Mouse (Mus musculus) heart, postnatal 0 days (tissue): ENCODE data around the gene Armh2. TPM values are rescaled to one million over a fixed set of nuclear protein-coding genes. Genes with fewer than 3 reads are reported as not detected.

Source experiments
- ATAC-seq: fragments of 200-750 bp; cut with Nextera tagmentation; 2 replicates; pipeline ENCODE4 v1.8.0; 2017; ENCODE audit warnings: low read depth, moderate number of reproducible peaks, moderate library complexity; ENCODE audit not compliant: insufficient read depth
- DNase-seq: peaks from one replicate; pipeline ENCODE4 v3.0.0-alpha.2; 2016; ENCODE audit warnings: low spot score
- H3K27ac ChIP-seq: fragments of 300-500 bp; sonication (generic); 2 replicates; pipeline ENCODE4 v1.5.1; 2014; ENCODE audit warnings: low read depth, mild to moderate bottlenecking
- H3K27me3 ChIP-seq: fragments of 300-500 bp; sonication (generic); 2 replicates; pipeline ENCODE4 v1.6.1; 2014; ENCODE audit warnings: low read length, mixed read lengths; ENCODE audit not compliant: control insufficient read depth, insufficient read depth
- H3K36me3 ChIP-seq: fragments of 300-500 bp; sonication (generic); replicated peaks from 2 replicates; pipeline ENCODE4 v1.6.1; 2014; ENCODE audit warnings: low read length, mixed read lengths; ENCODE audit not compliant: control insufficient read depth, insufficient read depth
- H3K4me1 ChIP-seq: fragments of 300-500 bp; sonication (generic); 2 replicates; pipeline ENCODE4 v1.6.1; 2014; ENCODE audit warnings: antibody characterized with exemption; ENCODE audit not compliant: control insufficient read depth, insufficient read depth
- H3K4me2 ChIP-seq: fragments of 300-500 bp; sonication (generic); 2 replicates; pipeline ENCODE4 v1.6.1; 2014; ENCODE audit warnings: low read depth, mild to moderate bottlenecking, low read length, moderate library complexity
- H3K4me3 ChIP-seq: fragments of 300-500 bp; sonication (generic); 2 replicates; pipeline ENCODE4 v1.5.1; 2014; ENCODE audit warnings: low read depth, low read length
- H3K9ac ChIP-seq: fragments of 300-500 bp; sonication (generic); replicated peaks from 2 replicates; pipeline ENCODE4 v1.6.1; 2014; ENCODE audit warnings: low read depth, low read length, mixed read lengths
- H3K9me3 ChIP-seq: fragments of 300-500 bp; sonication (generic); replicated peaks from 2 replicates; pipeline ENCODE4 v1.6.1; 2016; ENCODE audit warnings: low read length; ENCODE audit not compliant: control insufficient read depth
- CTCF ChIP-seq: IDR thresholded peaks from 2 replicates; pipeline ENCODE4 v1.5.1; 2016; ENCODE audit warnings: antibody characterized with exemption, control low read depth, low read depth
- EP300 ChIP-seq: IDR thresholded peaks from 2 replicates; pipeline ENCODE4 v1.6.1; 2016; ENCODE audit warnings: antibody characterized with exemption, low read depth
- WGBS: fragments of 180-500 bp; shearing (Covaris S2); extraction: QIAGEN DNeasy Blood & Tissue Kit; methylation state at CpG from one replicate; pipeline ENCODE4 v1.1.7; 2014; 5-methylcytosine and 5-hydroxymethylcytosine counted together
- polyA plus RNA-seq: library from polyadenylated mRNA; unstranded; fragments of >200 nt; fragmentation: Nextera tagmentation; extraction: Ambion mirVana; gene quantifications from 2 replicates; pipeline ENCODE4 v1.2.1, GENCODE M21; 2015
- total RNA-seq: library from RNA; depleted of rRNA; stranded (reverse); fragments of >200 nt; gene quantifications from 2 replicates; pipeline ENCODE4 v1.2.3, GENCODE M21; 2014; ENCODE audit warnings: low replicate concordance

Gene Armh2
- total and polyA plus RNA-seq, 2 experiments from 2014 or later: not detected

DNA sequence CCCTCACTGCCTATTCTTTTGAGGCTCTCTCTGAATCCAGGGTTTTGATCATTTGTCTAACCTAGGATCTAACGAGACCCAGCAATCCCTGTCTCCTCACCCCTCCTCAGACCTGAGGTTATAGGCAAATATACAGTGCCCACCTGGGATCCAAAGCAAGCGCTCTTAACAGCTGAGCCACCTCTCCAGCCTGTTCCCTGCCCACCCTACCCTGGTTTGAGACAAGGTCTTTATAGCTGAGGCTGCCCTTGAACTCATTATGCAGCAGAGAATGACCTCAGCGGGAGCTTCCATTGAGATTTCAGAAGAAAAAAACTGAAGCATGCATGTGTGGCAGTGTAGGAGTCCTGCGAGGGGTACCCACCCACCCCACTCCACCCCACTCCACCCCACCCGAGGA is 6.5 kb upstream of the Armh2 start:
- ATAC-seq (no peak), DNase-seq (no peak)
- no peaks in the 10 kb centered on the region for H3K9me3 ChIP-seq
- H3K4me1 ChIP-seq: peaks cover 13% of the 10 kb centered on the region
- peak overlapping the region; percentile 54 for H3K27ac ChIP-seq
- no peak overlapping the region for H3K9ac ChIP-seq
- no peaks in the 10 kb centered on the region for H3K27me3 ChIP-seq
- WGBS: 82% methylated on average over 5 of the region's 5 CpGs
- no peak overlapping the region for H3K4me2 ChIP-seq
- peaks cover 21% of the 10 kb centered on the region; the same call in 1 of the 2 replicates for H3K36me3 ChIP-seq
- H3K4me3 ChIP-seq: no peak overlapping the region
- TF ChIP-seq CTCF: no peak
- no peak for TF ChIP-seq EP300

DNA sequence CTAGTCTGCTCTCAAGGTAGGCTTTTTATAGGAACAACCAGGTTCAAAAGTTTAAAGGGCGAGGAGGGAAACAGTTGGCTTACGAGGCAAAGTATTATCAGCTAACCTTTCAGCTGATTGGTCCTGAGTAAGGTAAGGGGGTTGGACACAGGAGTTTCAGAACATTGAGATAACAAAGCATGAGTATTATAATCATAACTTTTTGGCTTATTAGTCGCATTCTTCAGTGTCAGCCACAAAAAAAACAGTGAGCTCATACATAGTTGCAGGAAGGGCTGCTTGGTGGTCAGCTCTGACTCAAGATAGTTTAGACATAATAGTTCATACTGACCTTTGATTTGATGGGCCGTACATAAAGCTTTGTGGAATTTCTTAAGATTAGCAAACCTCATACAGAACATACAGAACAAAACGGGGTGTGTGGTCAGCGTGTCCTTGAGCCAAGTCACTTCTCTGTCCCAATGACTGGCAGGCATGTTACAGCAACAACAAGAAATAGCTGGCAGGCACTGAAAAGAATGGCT is 5.4 kb upstream of the Armh2 start:
- Histone ChIP-seq H3K36me3 (peaks cover 16% of the 10 kb centered on the region; the same call in 1 of the 2 replicates), H3K4me2 (no peak overlapping the region), H3K9ac (no peak overlapping the region), H3K27me3 (no peaks in the 10 kb centered on the region), H3K27ac (peak overlapping the region; percentile 54), H3K4me3 (no peak overlapping the region), H3K4me1 (peaks cover 13% of the 10 kb centered on the region), H3K9me3 (no peaks in the 10 kb centered on the region)
- WGBS: 27% methylated on average over 6 of the region's 6 CpGs
- TF ChIP-seq EP300: no peak
- TF ChIP-seq CTCF: no peak
- ATAC-seq: peak; percentile 85
- peak; percentile 84 for DNase-seq

DNA sequence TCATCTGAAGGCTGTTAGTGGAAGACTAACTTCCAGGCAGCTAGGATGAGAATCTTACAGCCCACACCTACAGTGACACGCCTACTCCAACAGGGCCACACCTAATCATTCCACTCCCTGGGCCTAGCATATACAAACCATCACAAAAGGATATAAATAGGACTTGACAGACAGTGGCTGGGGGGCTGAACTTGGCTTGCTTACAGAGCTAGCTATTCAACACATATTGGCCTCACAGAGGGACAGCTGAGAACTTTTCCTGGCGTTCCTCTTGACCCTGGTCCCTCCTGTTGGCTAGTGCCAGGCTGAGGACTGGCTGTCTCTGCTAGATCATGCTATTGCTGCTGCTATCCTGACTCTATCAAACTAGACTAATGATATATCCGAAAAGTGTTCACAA is 6.8 kb downstream of the Armh2 start:
- Histone ChIP-seq H3K27ac (peak overlapping the region; percentile 67), H3K36me3 (peaks cover 27% of the 10 kb centered on the region), H3K9ac (no peak overlapping the region), H3K4me2 (no peak overlapping the region), H3K4me3 (no peak overlapping the region), H3K4me1 (peaks cover 10% of the 10 kb centered on the region), H3K9me3 (no peaks in the 10 kb centered on the region), H3K27me3 (no peaks in the 10 kb centered on the region)
- TF ChIP-seq EP300: no peak
- no peak for TF ChIP-seq CTCF
- DNase-seq (peak; percentile 73), ATAC-seq (peak; percentile 82)
- WGBS: 36% methylated on average over 3 of the region's 3 CpGs

- peaks cover 55% of the 10 kb centered on the region for H3K36me3 ChIP-seq
- no peak overlapping the region for H3K4me3 ChIP-seq
- no peak for TF ChIP-seq CTCF
- TF ChIP-seq EP300: no peak
- WGBS: 88% methylated on average over 8 of the region's 8 CpGs
- no peak for ATAC-seq
- no peak overlapping the region for H3K4me2 ChIP-seq
- no peak overlapping the region for H3K27ac ChIP-seq
- no peaks in the 10 kb centered on the region for H3K27me3 ChIP-seq
- no peaks in the 10 kb centered on the region for H3K9me3 ChIP-seq
- H3K9ac ChIP-seq: no peak overlapping the region
- DNase-seq: no peak
- peaks cover 10% of the 10 kb centered on the region for H3K4me1 ChIP-seq
Observed at GRCm38 (mm10) chr13:24750807-24751206, 9.8 kb downstream of the Armh2 start.

DNA sequence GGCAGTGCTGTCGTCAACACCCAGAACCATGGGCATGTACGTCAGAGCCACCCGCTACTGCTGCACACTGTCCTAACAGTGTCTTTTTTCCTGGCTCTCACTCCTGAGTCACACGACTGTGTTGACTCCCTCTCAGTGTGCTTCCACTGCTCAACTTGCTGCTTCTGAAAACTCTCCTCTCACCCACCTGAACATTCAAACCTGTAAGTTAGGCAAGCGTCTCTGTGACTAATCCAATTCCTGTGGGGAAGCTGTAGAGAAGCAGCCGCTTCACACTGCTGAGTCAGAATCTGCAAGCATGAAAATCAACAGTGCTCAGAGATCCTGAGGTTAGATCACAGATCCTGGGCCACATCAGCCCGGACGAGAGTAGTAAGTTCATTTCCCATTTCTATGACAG is 10.4 kb downstream of the Armh2 start:
- H3K27ac ChIP-seq: no peak overlapping the region
- no peaks in the 10 kb centered on the region for H3K9me3 ChIP-seq
- H3K4me3 ChIP-seq: no peak overlapping the region
- no peak for ATAC-seq
- WGBS: 85% methylated on average over 8 of the region's 8 CpGs
- peaks cover 10% of the 10 kb centered on the region for H3K4me1 ChIP-seq
- H3K36me3 ChIP-seq: peaks cover 61% of the 10 kb centered on the region
- no peak overlapping the region for H3K4me2 ChIP-seq
- no peak overlapping the region for H3K9ac ChIP-seq
- DNase-seq: no peak
- no peak for TF ChIP-seq EP300
- TF ChIP-seq CTCF: no peak
- no peaks in the 10 kb centered on the region for H3K27me3 ChIP-seq

DNA sequence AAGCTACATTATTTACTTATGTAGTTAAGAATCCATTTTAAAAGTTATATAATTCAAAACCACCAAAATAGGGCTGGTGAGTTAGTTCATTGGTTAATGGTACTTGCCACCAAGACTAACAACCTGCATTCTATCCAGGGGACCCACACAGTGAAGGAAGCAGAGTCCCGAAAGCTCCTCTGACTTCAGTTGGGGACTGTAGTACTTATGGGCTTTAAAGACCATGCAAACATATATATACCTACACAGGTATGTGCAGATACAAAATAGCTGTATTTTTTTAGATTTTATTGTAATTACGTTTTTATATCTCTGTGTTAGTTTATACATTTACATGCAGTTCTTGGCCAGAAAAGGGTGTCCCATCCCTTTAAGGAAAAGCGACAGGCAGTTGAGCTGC is 15.7 kb downstream of the Armh2 start:
- no peak overlapping the region for H3K4me2 ChIP-seq

More for the DNA sequence above, 15.7 kb downstream of the Armh2 start:
- H3K27ac ChIP-seq: no peak overlapping the region
- peaks cover 76% of the 10 kb centered on the region for H3K36me3 ChIP-seq
- peaks cover 8% of the 10 kb centered on the region; the same call in 1 of the 2 replicates for H3K4me1 ChIP-seq
- no peaks in the 10 kb centered on the region for H3K27me3 ChIP-seq
- no peaks in the 10 kb centered on the region for H3K9me3 ChIP-seq
- ATAC-seq (no peak), DNase-seq (no peak)
- TF ChIP-seq CTCF (no peak), EP300 (no peak)
- H3K9ac ChIP-seq: no peak overlapping the region
- WGBS: 94% methylated on average over 3 of the region's 3 CpGs
- H3K4me3 ChIP-seq: no peak overlapping the region
